Mouse (Mus musculus) bone marrow, adult 2 months (tissue): Measurements from ENCODE around the gene Man2a1. TPM values are rescaled to one million over a fixed set of nuclear protein-coding genes. Genes with fewer than 3 reads are reported as not detected.

ENCODE experiments used
- H3K27ac ChIP-seq: fragments of 200-500 bp; 2 replicates; pipeline ENCODE4 v1.5.1; 2012; ENCODE audit warnings: low read depth, mild to moderate bottlenecking, control low read depth, inconsistent platforms, low read length; ENCODE audit not compliant: control insufficient read depth, poor library complexity, insufficient read depth
- H3K4me1 ChIP-seq: fragments of 200-500 bp; 2 replicates; pipeline ENCODE4 v1.6.1; 2011; ENCODE audit warnings: low read length; ENCODE audit not compliant: control insufficient read depth, insufficient read depth
- H3K4me3 ChIP-seq: fragments of 200-500 bp; replicated peaks from 2 replicates; pipeline ENCODE3; 2011; ENCODE audit warnings: mild to moderate bottlenecking, low read depth, low read length, control low read depth; ENCODE audit not compliant: control insufficient read depth
- CTCF ChIP-seq: fragments of 200-500 bp; IDR thresholded peaks from 2 replicates; pipeline ENCODE4 v1.5.1; 2011; ENCODE audit warnings: low read length, control low read depth; ENCODE audit not compliant: control insufficient read depth, insufficient read depth
- POLR2A ChIP-seq: fragments of 200-500 bp; IDR thresholded peaks from 2 replicates; pipeline ENCODE4 v1.6.1; 2011; ENCODE audit warnings: low read depth, mild to moderate bottlenecking, control low read depth, low read length, borderline replicate concordance; ENCODE audit not compliant: control insufficient read depth
- whole genome bisulfite sequencing: fragments of 180-500 bp; shearing (Covaris S2); methylation state at CpG from one replicate; pipeline ENCODE4 v1.1.7; 2018; 5-methylcytosine and 5-hydroxymethylcytosine counted together
- polyA plus RNA-seq: library from polyadenylated mRNA; stranded (reverse); fragments of >200 nt; gene quantifications from 2 replicates; pipeline ENCODE4 v1.2.4, GENCODE M21; 2011; ENCODE audit warnings: low replicate concordance; ENCODE audit not compliant: missing spikeins, insufficient read depth, insufficient read length

The Man2a1 gene
- polyA plus RNA-seq, 1 experiment = 22.5 TPM

DNA sequence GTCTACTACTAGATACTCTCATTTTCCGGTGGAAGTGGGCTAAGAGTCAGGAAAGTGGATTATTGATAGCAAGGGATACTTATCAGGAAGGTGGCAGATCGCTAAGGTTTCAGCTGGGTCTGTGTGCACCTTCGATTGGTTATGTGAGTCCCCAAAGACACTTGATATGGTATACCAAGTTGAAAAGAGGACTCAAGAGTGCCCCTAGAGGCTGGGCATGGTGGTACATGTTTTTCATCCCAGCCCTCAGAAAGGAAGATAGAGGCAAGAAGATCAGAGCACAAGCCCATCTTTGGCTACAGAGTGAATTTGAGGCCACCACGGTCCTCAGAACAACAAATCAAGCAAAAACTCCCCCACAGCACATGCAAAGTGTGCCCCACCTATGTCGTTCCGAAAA is 25.3 kb upstream of the Man2a1 start:
- no peak overlapping the region for H3K4me3 ChIP-seq
- peaks cover 1% of the 10 kb centered on the region; the same call in 1 of the 2 replicates for H3K4me1 ChIP-seq
- WGBS = 75% methylated on average over 6 of the region's 6 CpGs
- no peak overlapping the region for H3K27ac ChIP-seq
- TF ChIP-seq CTCF (no peak), POLR2A (no peak)

DNA sequence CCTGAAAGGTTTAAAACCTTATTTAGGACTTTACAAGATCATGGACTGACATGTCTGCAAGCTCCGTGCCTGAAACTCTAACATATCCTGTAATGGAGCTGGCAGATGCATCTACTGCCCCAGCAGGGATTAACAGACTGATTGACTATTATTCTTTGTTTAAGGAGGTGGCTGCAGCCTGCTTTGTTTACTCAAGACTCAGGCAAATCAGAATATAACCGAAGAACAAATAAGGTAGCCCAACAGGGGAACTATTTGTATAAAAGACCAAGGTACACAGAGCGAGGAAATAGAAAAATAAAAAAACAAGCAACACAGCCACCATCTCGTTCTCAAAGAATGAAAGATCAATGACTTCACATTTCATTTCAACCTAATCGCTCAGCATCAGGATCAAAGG is 23.1 kb upstream of the Man2a1 start:
- Histone ChIP-seq H3K4me1 (peaks cover 1% of the 10 kb centered on the region; the same call in 1 of the 2 replicates), H3K27ac (no peak overlapping the region), H3K4me3 (no peak overlapping the region)
- no peak for TF ChIP-seq POLR2A
- no peak for TF ChIP-seq CTCF
- WGBS = 68% methylated on average over 5 of the region's 5 CpGs

DNA sequence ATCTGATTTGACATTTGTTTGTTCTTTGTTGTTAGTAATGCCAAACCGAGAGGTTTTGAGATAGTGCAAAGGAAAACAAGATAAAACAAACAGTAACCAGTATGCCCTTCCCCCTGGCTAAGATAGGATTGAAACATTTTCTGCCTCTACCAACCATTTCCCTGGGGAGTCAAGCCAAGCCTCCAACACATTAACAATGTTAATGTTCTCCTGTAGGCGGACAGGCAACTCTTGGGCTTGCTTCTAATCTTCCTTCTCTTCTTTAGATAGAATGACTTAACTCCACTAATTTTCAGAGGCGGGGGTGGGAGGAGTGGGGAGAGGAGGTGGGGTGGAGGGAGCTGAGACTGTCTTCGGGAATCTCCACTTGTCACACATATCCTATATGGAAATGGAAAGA is 22.2 kb upstream of the Man2a1 start:
- no peak overlapping the region for H3K4me3 ChIP-seq
- H3K4me1 ChIP-seq = peaks cover 1% of the 10 kb centered on the region; the same call in 1 of the 2 replicates
- 57% methylated on average over 4 of the region's 4 CpGs for WGBS
- TF ChIP-seq CTCF (no peak), POLR2A (no peak)
- no peak overlapping the region for H3K27ac ChIP-seq

DNA sequence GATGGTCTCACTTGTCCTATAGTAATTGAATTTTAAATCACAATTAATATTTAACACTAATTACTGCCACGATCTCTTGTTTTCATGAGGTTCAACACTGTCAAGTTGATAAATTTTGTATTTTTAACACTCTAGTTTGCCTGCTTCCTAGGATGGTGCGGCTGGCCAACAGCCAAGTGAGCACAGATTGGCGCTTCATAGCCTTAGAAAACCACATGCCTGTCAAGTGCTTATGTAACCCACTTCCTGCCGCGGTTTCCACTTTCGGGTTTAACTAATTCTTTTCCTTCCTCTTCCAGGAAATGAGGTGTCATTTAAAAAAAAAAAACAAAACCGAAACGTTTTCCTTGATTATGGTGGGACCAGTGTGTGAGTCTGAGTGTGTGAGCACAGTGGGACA is 20.8 kb upstream of the Man2a1 start:
- Histone ChIP-seq H3K4me1 (peaks cover 1% of the 10 kb centered on the region; the same call in 1 of the 2 replicates), H3K4me3 (peak overlapping the region; percentile 33), H3K27ac (no peak overlapping the region)
- 12% methylated on average over 8 of the region's 8 CpGs for WGBS
- TF ChIP-seq CTCF (no peak), POLR2A (no peak)

DNA sequence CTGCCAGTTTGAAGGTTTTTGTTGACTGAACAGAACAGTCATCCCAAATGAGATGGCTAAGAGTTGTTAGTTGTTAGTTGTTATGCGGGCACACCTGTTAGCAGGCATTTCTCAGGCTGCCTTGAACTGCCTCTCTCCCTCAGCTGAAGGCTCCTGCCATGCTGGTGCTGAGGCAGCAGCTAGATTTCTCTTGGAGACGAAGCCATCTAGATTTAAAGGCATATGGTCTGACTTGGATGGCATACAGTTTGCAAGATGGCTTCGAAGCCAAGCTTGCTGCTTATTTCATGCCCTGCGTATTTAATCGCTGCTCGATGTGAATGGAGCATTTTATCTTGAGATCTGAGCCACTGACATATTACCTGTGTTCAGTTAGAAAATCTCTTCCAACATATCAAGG is 19.4 kb upstream of the Man2a1 start:
- Histone ChIP-seq H3K27ac (no peak overlapping the region), H3K4me3 (no peak overlapping the region), H3K4me1 (peaks cover 1% of the 10 kb centered on the region; the same call in 1 of the 2 replicates)
- 82% methylated on average over 6 of the region's 6 CpGs for WGBS
- no peak for TF ChIP-seq POLR2A
- TF ChIP-seq CTCF = no peak

DNA sequence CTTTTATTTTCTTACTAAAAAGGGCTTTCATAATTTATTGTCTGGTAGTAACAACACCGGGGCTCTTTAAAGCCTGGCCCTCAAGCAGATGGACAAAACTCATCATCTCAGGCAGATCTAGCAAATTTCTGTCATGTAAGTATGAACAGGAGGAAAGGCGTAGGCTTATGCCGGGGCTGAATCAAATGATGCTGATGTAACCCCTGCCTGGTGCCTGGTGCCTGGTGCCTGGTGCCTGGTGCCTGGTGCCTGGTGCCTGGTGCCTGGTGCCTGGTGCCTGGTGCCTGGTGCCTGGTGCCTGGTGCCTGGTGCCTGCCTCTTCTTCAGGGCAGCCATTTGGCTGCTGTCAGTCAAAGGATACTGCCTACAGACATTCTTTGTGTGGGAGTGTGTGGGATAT is 18.6 kb upstream of the Man2a1 start:
- Histone ChIP-seq H3K4me3 (no peak overlapping the region), H3K27ac (no peak overlapping the region), H3K4me1 (peaks cover 1% of the 10 kb centered on the region; the same call in 1 of the 2 replicates)
- WGBS = 79% methylated on average over 3 of the region's 3 CpGs
- TF ChIP-seq CTCF = no peak
- no peak for TF ChIP-seq POLR2A

DNA sequence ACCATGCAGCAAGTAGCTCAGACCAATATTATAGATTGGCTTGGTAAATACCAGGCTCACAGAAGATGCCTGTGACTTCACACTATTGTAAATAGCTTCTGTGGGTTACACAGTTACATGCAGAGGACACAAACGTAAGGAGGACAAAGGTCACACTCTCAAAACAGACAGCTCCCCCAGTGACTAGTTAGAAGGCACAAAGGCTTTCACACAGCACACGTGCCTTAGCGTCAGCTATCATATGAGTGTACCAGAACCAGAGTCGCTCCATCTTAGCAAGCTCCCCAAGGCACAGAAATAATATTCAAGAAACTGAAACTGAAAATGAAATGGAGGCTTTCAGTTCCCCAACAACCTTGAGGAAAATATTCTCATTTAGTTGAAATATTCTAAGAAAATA is 10.1 kb upstream of the Man2a1 start:
- 59% methylated on average over 4 of the region's 4 CpGs for WGBS
- H3K4me3 ChIP-seq = no peak overlapping the region
- H3K27ac ChIP-seq = no peak overlapping the region
- peaks cover 1% of the 10 kb centered on the region; the same call in 1 of the 2 replicates for H3K4me1 ChIP-seq
- TF ChIP-seq CTCF (no peak), POLR2A (no peak)

DNA sequence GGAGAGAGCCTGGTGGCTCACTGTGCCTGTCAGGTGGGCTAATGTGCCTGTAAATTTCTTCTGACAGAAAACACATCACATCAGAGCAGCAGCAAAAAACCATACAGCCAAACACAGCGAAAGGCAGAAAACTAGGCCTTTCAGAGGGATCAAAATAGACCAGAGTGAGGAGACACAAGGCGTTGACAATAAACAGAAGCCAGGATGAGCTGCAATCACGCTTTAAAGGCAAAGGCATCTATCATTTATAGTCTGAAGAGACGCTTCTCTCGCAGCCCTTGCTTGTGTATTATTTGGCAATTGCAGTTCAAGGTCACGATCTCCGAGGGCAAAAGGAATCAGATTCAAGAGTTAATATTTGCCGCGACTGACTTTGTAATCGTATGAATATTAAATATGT is 9.2 kb upstream of the Man2a1 start:
- H3K27ac ChIP-seq = no peak overlapping the region
- peaks cover 1% of the 10 kb centered on the region; the same call in 1 of the 2 replicates for H3K4me1 ChIP-seq
- H3K4me3 ChIP-seq = no peak overlapping the region
- 88% methylated on average over 10 of the region's 10 CpGs for WGBS
- TF ChIP-seq POLR2A (no peak), CTCF (no peak)

DNA sequence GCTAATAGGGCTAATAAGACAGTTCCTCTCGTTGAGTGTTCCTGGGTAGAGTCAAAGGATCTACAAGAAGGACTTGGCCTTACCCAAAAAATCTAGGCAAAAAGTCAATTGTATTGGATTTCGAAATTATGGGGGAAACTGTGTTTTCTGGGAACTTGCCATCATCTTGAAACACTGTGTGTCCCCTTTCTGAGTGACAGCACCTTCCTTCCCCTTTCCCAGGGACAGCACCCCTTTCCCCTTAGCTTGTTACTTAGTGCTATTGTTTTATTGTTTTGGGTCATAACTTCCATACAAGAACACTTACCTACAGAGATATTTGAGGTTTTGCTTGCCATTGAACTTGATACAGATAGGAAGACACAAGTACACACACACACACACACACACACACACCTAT is 8.2 kb upstream of the Man2a1 start:
- H3K4me1 ChIP-seq = peaks cover 1% of the 10 kb centered on the region; the same call in 1 of the 2 replicates
- H3K4me3 ChIP-seq = no peak overlapping the region
- TF ChIP-seq CTCF = no peak
- no peak for TF ChIP-seq POLR2A
- 18% methylated on average over 2 of the region's 2 CpGs for WGBS
- no peak overlapping the region for H3K27ac ChIP-seq
